Mouse (Mus musculus): Measurements from ENCODE around the gene Trio.

Gene Trio

DNA sequence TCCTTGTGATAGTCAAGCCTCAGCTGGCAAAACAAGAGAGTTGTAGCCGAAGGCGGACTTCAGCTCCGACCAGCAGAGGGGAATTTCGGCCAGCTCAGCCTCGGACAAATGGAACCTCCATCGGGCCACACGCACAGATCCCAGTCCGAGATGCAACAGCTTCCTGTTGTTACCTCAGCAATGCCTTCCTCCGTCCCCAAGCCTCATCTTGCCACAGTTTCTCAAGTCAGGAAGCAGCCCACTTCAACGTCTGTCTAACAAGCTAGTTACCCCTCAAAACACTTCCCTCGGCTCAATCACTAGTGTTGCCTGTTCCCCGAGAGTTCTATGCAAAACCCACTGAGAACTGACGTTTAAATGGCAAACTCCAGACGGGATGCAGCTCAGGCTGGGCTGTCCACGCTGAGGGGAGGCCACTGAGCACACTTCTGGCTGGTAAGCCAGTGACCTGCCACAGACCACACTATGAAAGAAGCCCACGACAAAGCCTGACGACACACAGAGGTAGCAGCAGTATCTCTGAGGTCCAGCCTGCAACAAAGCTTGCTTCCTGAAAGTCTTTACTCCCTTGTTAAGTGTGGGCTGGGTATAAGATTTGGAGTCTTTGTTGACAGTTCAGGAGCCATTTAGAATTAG is 34.5 kb downstream of the Trio start:
- no peak for DNase-seq (ENCODE audit: low spot score)

DNA sequence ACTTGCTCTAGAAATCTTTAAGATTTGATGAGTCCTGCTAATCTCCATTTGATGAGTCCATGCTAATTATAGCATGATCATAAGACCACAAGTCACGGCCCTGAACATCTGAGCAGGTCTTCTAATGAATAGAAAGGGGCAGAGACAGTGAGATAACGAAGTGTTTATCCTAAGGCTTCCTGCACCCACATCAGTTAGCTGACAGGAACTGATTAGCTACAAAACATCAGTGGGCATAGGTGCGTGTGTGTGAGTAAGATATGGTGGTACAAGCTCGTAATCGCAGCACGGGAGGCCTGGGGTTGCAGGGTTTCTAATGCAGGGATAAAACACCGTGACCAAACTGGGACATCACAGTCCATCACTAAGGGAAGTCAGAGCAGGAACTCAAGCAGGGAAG is 37.7 kb downstream of the Trio start:
- no peak for DNase-seq (ENCODE audit: low spot score)

DNA sequence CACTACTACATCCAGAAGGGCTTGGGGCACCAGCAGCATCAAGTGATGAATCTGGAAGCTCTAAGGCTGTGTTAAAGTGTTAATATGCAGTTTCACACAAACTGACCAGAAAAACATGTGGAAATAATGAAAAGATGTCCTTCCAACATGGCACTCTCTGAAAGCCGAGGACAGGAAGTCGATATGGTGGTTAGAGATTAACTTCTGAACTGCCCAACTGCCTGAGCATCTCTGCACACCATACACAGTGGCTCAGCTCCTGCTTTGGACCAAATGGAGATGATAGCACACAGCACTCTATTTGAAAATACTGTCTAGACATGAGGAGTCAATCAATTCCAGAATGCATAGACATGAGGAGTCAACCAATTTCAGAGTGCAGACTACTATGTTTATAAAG is 40.8 kb downstream of the Trio start:
- no peak for DNase-seq (ENCODE audit: low spot score)

DNA sequence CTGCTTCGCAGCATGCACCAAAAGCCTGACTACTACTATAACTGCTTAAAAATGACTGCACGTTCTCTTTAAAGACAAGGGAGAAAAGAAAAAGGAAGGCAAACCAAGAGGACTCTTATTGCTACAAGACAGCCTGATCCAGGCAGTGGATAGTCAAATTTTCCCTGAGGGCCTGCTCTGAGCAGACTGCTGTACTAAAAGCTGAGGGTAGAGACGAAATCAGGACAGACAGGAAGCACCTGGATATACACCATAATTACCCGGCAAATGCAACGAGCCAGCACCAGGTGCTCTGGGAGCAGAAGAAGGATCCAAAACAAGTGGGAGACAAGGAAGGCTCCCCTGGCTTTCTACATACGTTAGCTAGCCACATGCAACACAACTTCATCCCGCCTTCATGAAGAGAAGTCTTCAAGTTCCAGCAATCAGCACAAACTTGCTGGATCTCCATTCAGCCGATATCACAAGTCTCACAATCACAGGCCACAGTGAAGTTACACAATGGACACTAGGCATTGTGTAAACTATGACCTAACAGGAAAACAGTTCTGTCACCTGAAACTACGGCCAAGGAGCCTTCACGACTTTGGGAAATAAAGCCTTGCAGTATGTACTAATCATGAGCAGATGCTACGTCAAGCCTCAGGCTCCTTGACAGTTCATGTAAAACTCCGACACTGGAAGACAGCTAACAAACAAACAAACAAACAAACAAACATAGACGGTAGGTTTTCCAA is 43.7 kb downstream of the Trio start:
- no peak for DNase-seq (ENCODE audit: low spot score)

DNA sequence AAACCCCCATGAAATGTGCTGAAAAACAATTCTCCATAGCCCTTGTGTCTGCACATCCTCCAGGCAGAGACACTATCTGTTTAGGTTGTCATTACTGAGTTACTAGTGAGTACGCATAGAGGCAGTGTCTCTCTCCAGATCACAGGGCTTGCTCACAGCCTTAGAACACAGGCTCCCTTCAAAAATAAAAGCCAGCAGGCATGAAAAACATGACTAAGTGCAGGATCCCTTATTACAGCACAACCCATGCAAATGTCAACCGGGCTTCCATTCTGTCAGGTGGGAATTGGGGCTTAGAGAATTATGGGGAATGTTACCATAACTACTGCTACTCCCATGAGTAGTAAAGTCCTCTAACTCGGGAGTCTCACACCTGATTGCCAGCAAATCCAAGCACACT is 44.4 kb downstream of the Trio start:
- no peak for DNase-seq (ENCODE audit: low spot score)

DNA sequence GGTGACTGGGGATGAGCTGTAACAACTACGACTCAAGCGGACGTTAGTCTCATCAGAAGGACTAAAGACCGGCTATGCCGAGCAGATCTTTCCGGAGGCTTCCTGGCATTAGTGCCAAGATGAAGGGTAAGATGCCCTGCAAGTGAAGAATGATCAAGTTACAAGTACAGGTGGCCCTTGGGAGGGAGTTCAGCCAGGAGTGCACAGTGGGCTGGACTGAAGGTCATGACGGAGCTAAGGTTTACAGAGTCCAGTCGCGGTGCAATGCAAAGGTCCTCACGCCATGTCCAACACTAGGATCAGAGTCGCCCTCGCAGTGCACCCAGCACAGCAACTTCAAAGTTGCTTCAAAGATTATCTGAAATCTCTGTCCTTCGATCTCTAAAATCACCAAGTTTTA is 45.2 kb downstream of the Trio start:
- DNase-seq (ENCODE audit: low spot score) = no peak

DNA sequence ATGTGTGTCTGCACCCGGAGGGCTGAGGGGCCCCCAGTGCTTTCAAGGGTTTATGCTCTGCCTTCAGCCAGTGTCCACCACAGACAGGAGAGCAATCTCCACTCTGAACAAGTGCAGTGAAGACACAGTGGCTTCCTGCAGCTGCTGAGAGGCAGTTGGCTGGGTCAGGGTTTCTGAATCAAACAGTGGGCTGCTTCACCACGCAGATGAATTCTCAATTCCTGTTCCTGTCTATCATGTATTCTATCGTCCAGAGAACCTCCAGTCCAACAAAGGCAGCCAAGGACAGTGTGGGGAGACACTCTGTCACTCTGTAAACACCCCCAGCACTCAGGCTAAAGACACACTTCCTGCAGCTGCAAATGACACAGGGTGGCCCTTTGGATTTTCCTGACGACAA is 48.7 kb downstream of the Trio start:
- no peak for DNase-seq (ENCODE audit: low spot score)

DNA sequence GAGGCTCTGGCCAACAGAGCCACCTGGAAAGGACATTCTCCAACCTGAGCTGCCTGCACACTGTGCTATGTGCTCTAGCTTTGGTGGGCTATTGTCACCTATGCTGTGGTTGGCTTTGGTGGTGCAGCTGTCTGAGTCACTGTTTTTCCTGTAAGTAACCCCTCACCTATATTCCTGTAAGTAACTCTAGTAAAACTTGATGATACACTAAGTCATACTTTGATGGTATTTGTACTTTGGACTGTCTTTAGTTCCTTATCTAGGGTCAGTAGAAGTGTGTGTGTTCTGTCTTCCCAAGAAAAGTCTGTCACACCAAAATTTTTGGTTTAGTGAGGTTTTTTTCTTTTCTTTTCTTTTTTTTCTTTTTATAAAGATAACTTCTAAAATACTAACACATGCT is 49.3 kb downstream of the Trio start:
- DNase-seq (ENCODE audit: low spot score) = no peak

DNA sequence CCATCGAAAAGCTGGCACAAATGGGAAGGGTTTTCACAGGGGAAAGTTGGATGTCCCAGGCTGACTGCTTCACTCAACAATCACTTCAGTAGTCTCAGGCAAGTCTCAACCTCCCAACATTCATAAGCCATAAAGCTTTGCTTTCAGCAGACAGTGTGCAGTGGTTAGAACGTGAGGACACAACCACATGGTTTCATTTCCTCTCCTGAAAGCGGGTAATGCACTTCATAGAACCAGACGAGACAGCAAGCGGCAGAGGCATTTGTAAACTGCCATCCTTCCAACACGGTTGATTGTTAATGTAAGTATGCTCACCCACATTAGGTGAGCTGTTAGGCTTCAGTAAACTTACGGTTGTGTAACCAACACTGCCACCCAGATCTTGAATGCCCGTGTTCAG is 51.0 kb downstream of the Trio start:
- no peak for DNase-seq (ENCODE audit: low spot score)

DNA sequence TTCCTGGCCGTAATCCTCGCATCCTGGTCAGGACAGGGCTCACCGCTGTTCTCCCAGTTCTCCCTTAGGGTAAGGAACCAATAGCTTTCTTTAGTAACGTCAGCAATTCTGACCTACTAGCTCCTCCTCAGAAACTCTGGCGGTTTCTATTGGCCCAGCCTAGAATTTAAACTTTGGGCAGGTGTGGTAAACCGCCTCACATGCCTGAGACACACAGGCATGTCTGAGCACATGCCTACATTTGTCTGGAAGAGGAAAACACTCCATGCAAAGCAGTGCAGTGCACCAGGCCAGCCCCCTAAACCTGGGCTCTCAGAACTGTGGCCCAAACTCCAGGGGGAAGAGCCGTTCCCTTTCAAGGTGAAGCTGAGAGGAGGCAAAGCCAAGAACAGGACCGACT is 57.5 kb downstream of the Trio start:
- DNase-seq (ENCODE audit: low spot score) = no peak

DNA sequence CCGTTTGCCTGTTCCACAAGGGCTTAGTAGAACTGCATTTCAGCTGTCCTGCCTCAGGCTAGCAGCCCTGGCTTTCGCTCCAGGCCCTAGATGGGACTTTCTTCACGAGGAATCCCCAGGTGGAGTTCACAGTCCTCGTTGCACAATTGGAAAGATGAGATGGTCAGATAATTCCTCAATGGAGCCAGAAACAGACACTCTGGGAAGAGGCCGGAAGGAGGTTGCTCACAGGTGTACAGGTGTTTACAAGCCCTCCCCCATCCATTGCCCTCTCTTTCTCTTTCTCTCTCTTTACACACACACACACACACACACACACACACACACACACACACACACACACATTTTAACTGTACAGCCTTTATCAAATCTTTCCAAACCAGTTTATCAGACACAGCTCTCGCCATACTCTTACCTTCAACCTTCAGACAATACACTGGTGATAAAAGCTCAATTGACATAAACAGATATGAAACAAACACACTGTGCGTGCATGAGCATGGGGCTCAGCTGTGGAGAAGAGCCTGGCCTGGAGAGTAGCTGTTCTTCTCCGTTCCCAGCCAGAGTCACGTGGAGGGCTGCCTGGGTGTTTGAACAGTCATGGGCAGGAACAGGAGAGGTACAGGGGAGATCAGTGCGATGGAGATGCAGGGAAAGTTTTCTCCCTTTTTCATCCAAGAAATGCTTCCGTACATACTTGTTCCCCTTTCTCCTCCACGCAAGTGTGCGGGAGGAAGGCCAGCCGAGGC is 58.3 kb downstream of the Trio start:
- no peak for DNase-seq (ENCODE audit: low spot score)

DNA sequence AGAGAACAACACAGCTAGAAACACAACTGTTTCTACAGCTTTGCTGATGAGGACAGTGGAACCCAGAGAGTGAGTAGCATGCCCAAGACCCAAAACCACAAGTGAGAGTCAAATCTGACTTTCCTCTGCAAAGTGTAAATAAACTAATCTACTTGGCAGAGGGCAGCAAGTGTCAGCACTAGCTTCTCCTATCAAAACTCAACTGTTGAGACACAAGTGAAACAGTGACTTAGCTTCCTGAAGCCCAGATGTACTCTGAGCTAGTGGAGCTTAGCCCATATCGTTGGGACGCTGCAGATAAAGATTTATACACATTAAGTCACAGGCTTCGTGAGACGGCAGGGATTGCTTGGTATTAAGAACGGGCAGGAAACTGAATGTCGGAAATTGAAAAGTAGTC is 60.8 kb downstream of the Trio start:
- DNase-seq (ENCODE audit: low spot score) = no peak

DNA sequence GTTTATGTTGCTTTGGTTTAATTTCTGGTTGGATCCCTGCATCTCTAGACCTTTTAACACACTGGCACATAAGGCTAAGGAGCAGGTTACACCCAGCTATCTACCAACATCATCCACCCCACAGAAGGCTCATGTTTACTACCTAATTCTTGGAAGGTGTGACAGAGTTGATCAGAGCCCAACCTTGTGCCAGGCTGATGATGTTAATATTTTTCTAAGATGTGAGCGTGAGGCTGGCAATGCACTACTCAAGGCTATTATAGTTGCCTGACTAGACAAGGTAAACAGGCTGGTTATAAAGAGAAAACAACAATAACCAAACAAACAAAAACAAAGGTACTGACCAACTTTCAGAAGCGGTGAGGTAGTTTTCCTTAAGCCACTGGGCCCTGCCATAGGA is 62.1 kb downstream of the Trio start:
- DNase-seq (ENCODE audit: low spot score) = no peak

DNA sequence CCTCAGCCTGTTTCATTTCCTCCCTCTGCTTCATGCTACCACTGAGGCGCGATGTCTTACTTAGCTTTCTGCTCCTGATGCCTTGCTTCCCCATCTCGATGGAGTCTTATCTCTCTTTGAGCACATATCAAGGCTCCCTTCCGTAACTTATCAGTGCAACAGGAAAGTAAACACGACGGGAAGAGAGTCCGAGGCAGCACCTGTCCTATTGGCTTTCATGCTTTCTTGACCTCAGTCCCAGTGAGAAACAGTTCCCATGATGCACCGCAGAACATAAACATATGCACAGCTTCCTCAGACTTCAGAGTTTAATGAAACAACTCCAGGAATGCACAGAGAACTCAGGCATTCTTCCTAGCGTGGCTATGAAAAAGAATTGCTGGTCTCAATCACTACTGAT is 65.0 kb downstream of the Trio start:
- no peak for DNase-seq (ENCODE audit: low spot score)

DNA sequence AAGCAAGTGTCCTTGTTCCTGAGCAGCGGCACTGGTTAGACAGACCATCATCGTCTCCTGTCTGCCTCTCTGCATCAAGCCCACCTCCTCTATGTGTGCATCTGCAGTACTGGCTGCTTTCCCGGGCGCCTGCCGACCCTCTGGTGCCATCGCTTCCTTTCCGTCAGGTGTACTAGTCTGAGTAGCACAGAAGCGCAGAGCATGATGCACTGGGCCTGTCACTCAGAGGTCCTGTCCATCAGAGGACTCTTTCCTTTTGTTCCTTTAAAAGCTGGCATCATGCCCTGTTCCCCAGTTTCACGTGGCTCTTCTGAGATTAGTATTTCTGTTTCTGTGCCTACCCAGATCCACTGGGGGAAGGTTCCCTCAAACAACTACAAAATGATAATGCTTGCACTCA is 67.8 kb downstream of the Trio start:
- no peak for DNase-seq (ENCODE audit: low spot score)

DNA sequence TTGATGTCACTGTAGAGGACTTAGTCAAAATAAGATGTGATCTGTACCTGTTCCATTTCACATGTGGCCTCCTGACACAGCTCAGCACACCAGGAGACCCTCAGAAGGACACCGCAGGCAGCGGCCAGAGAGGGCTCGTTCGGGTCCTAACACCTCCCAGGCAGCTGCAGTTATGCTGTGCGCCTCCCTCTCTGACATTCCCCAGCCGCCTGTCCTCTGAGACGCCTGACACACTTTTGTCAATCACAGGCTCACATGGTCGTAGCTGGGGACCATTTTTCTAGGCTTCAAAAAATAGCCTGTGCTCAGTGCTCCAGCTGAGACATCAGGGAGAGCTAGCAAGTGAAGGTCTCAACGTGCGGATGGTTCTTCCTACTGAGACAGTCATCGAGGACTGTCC is 70.0 kb downstream of the Trio start:
- DNase-seq (ENCODE audit: low spot score) = no peak

DNA sequence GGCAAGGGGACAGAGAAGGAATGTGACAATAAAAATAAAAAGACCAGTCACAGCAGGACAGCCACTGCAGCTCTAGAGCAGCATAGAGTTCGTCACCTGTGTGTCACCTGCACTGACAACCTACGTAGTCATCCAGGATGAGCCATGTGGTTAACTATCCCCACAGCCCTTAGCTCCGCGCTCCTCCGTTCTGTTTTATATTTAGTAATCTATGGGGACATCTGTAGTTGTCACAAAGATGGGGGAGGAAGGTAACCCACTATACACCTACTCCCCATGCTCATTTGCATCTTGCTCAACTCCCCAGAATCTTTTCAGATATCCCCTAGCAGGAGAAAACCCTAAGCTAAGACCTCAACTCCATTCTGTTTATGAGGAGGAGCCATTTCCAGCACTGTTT is 71.3 kb downstream of the Trio start:
- no peak for DNase-seq (ENCODE audit: low spot score)

DNA sequence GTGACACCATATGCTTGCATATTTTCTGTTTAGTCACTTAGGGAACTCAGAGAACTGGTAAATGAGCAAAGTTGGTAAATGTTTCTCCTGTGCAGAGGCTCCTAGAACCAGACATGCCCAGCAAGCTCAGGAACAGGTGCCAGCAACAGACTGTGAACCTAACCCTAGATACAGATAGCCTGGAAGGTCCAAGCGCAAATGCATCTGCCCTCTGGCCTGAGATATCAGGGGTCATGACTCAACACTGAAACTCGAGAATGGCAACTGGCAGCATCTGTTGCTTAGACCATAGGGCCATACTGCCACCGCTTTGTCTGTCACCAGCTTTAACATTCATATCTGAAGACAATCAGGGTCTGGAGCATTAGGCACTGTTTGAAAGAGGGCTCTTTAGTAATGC is 72.1 kb downstream of the Trio start:
- DNase-seq (ENCODE audit: low spot score) = no peak

DNA sequence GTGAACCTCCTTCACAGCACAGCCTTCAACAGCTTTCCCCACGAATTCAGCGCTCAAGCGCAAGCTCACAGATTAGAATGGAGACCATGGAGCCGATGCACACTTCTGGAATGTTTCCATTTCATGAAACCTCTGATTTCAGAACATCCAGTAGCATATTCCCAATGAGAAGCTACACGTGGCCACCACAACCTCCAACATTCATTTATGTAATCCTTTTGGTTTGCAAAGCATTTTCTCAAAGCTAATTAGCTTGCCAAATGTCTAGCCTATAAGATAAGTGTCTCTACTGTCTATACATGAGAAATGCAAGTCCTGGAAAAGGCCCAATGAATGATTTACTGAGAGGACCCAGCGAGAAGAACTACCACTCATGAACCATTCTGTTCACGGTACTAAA is 74.5 kb downstream of the Trio start:
- no peak for DNase-seq (ENCODE audit: low spot score)

DNA sequence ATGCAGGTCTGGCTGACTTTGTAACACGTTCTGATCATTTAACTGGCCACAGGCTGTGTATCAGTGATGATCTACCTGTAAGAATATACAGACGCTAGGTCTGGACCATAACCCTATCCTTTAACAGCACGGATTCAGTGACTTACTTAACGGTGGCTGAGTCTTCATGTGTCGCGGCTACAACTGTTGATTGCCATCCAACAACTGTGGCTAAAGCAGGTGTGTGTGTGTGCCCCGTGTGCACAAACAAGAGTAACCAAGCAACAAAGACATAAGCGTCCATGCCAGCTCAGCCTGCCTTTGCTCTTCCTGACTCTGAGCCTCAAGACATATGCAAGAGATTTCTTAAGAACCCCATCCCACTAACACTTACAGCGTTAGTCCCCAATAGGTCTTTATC is 76.5 kb downstream of the Trio start:
- DNase-seq (ENCODE audit: low spot score) = no peak

DNA sequence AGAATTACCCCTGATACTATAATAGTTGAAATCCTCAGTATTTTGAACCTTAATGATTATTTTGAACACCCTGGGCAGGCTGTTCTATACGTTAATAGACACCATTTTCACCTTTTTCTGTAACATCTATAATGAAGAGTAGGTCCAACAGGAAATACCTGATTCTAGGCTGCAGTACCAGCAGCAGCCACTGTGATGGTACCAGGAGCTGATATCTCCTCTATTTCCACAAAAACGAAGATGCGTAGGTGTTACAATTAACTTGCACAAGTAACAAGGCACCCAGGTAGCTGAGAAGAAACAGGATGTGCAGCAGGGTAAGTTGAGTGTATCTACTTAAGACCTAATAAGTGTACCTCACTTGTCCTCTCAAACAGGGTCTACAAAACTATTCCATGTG is 77.8 kb downstream of the Trio start:
- DNase-seq (ENCODE audit: low spot score) = no peak

DNA sequence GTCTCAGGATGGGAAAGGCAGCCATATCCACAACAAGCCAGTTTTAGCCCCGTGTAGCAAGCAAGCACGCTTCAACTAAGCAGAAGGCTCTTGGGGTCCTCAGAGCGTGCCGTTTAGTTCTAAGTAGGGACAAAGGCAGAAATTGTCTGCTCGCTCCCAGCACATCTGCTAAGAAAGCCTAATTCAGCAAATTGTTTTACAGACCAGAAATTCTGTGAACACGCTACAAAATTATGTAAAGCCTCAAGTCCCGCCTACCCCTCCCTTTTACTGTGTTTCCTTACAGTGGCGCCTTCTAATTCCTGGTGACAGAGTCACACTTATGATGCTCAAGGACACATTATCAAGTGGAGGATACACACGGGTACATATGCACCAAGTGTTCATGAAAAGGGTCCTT is 80.1 kb downstream of the Trio start:
- no peak for DNase-seq (ENCODE audit: low spot score)

DNA sequence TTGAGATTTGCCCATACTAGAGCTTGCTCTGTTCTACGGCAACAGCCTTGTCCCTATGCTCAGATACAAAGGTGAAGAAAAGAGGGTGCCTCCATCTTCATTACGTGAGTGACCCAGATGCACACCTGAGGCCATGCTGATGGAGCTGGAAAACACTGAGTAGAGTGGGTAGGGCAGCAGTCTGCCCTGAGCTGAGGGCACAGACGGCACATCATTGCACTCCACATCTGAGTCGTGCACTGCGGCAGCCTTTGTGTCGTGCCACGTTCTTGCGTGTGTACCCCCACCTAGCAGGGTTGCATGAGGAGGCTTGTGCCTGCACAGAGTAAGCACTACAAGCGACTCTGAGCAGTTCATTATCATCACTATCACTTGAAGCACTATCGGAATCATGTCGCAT is 80.8 kb downstream of the Trio start:
- no peak for DNase-seq (ENCODE audit: low spot score)
